Mouse (Mus musculus) embryonic facial prominence, embryonic 11.5 days (tissue): ENCODE measurements around the gene Slfn5. TPM values are rescaled to one million over a fixed set of nuclear protein-coding genes. Genes with fewer than 3 reads are reported as not detected.

ENCODE experiments used
- ATAC-seq: fragments of 200-750 bp; cut with Nextera tagmentation; replicated peaks from 2 replicates; pipeline ENCODE4 v1.8.0; 2017; ENCODE audit warnings: low read depth; ENCODE audit not compliant: insufficient number of reproducible peaks, low FRiP score, low TSS enrichment
- DNase-seq: peaks from one replicate; pipeline ENCODE4 v3.0.0-alpha.2; 2015; ENCODE audit warnings: low spot score
- H3K27ac ChIP-seq: fragments of 300-500 bp; sonication (generic); replicated peaks from 2 replicates; pipeline ENCODE4 v1.5.1; 2014; ENCODE audit warnings: mild to moderate bottlenecking, low read depth, low read length, control low read depth
- H3K27me3 ChIP-seq: fragments of 300-500 bp; sonication (generic); 2 replicates; pipeline ENCODE4 v1.6.1; 2014; ENCODE audit warnings: mild to moderate bottlenecking, low read length, moderate library complexity, mixed read lengths; ENCODE audit not compliant: control insufficient read depth, insufficient read depth
- H3K36me3 ChIP-seq: fragments of 300-500 bp; sonication (generic); replicated peaks from 2 replicates; pipeline ENCODE4 v1.6.1; 2014; ENCODE audit warnings: low read depth, mild to moderate bottlenecking, low read length, moderate library complexity, mixed read lengths; ENCODE audit not compliant: control insufficient read depth, insufficient read depth
- H3K4me1 ChIP-seq: fragments of 300-500 bp; sonication (generic); 2 replicates; pipeline ENCODE4 v1.6.1; 2014; ENCODE audit warnings: low read length, mixed read lengths; ENCODE audit not compliant: control insufficient read depth, insufficient read depth
- H3K4me2 ChIP-seq: fragments of 300-500 bp; sonication (generic); 2 replicates; pipeline ENCODE4 v1.6.1; 2014; ENCODE audit warnings: low read depth, mild to moderate bottlenecking, control low read depth, low read length, moderate library complexity
- H3K4me3 ChIP-seq: fragments of 300-500 bp; sonication (generic); 2 replicates; pipeline ENCODE4 v1.5.1; 2014; ENCODE audit warnings: low read depth, low read length, control low read depth
- H3K9ac ChIP-seq: fragments of 300-500 bp; sonication (generic); replicated peaks from 2 replicates; pipeline ENCODE4 v1.6.1; 2014; ENCODE audit warnings: mild to moderate bottlenecking, control low read depth, low read length
- H3K9me3 ChIP-seq: fragments of 300-500 bp; sonication (generic); replicated peaks from 2 replicates; pipeline ENCODE4 v1.6.1; 2016; ENCODE audit warnings: mild to moderate bottlenecking, low read length, inconsistent platforms, mixed read lengths; ENCODE audit not compliant: control insufficient read depth
- WGBS: fragments of 180-500 bp; shearing (Covaris S2); extraction: QIAGEN DNeasy Blood & Tissue Kit; methylation state at CpG from one replicate; pipeline ENCODE4 v1.1.7; 2014; 5-methylcytosine and 5-hydroxymethylcytosine counted together
- polyA plus RNA-seq: library from polyadenylated mRNA; unstranded; fragments of >200 nt; fragmentation: Nextera tagmentation; extraction: Ambion mirVana; gene quantifications from 2 replicates; pipeline ENCODE4 v1.2.1, GENCODE M21; 2014

Slfn5 gene
- polyA plus RNA-seq, 1 experiment from 2014 or later = 0.90 TPM

- Histone ChIP-seq H3K4me1 (0 out of 2 replicates have a peak, but pooled peaks cover 2% of the 10 kb centered on the region), H3K27ac (no peak overlapping the region), H3K9ac (no peak overlapping the region), H3K36me3 (no peaks in the 10 kb centered on the region), H3K4me3 (no peak overlapping the region), H3K27me3 (peaks cover 28% of the 10 kb centered on the region), H3K4me2 (no peak overlapping the region), H3K9me3 (no peaks in the 10 kb centered on the region)
- DNase-seq (no peak), ATAC-seq (no peak)
- WGBS = 69% methylated on average over 9 of the region's 9 CpGs
These were observed 1.7 kb downstream of the Slfn5 start for GRCm38 (mm10) chr11:82952612-82953542.

DNA sequence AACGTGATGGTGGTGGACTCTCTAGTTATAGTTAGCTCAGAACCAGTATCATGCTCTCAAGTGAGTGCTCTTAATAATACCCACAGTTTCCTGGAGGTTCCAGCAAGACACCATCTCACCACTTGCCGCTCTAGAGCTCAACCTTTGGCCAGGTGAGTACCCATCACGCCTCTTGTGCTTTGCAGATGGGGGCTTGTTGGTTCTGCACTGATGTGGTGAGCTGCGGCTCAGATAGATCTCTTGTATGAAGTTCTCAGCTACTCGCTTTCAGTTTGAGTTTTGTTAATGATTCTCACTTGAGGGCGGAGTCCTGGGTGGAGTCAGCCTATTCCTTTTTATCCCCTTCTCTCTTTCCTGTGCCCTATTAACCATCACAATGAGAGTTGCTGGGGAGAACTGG lies 3.5 kb downstream of the Slfn5 start:
- Histone ChIP-seq H3K27me3 (peaks cover 28% of the 10 kb centered on the region), H3K4me3 (no peak overlapping the region), H3K4me2 (no peak overlapping the region), H3K9ac (no peak overlapping the region), H3K36me3 (no peaks in the 10 kb centered on the region), H3K4me1 (0 out of 2 replicates have a peak, but pooled peaks cover 2% of the 10 kb centered on the region), H3K9me3 (no peaks in the 10 kb centered on the region), H3K27ac (no peak overlapping the region)
- ATAC-seq = no peak
- DNase-seq = no peak
- 77% methylated on average over 6 of the region's 6 CpGs for WGBS

DNA sequence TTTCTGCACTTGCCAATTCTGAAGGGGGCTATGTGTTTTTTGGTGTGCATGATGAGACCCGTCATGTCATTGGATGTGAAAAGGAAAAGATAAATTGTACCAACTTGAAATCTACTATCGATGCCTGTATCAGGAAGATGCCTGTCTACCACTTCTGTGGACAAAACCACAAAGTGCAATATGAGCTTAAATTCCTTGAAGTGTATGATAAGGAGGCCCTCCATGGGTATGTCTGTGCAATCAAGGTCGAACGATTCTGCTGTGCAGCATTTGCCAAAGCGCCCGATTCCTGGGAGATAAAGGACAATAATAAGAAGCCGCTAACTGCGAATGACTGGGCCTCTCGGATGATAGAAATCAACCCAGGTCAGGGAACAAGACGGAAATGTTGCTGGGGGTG lies 5.8 kb downstream of the Slfn5 start:
- 0 out of 2 replicates have a peak, but pooled peaks cover under 1% of the 10 kb centered on the region for H3K4me1 ChIP-seq
- DNase-seq = no peak
- H3K4me3 ChIP-seq = no peak overlapping the region
- no peaks in the 10 kb centered on the region for H3K9me3 ChIP-seq
- no peak for ATAC-seq
- 85% methylated on average over 10 of the region's 10 CpGs for WGBS
- H3K27me3 ChIP-seq = peaks cover 13% of the 10 kb centered on the region
- no peak overlapping the region for H3K27ac ChIP-seq
- no peak overlapping the region for H3K4me2 ChIP-seq
- no peaks in the 10 kb centered on the region for H3K36me3 ChIP-seq
- H3K9ac ChIP-seq = no peak overlapping the region

- H3K9ac ChIP-seq = no peak overlapping the region
- H3K9me3 ChIP-seq = no peaks in the 10 kb centered on the region
- no peak for ATAC-seq
- peak; percentile 59 for DNase-seq
- no peak overlapping the region for H3K27ac ChIP-seq
- H3K4me3 ChIP-seq = no peak overlapping the region
- H3K4me1 ChIP-seq = no peaks in the 10 kb centered on the region
- no peaks in the 10 kb centered on the region for H3K36me3 ChIP-seq
- no peaks in the 10 kb centered on the region for H3K27me3 ChIP-seq
- H3K4me2 ChIP-seq = no peak overlapping the region
- 19% methylated on average over 4 of the region's 4 CpGs for WGBS
These were observed 8.5 kb downstream of the Slfn5 start for GRCm38 (mm10) chr11:82959613-82960012.

DNA sequence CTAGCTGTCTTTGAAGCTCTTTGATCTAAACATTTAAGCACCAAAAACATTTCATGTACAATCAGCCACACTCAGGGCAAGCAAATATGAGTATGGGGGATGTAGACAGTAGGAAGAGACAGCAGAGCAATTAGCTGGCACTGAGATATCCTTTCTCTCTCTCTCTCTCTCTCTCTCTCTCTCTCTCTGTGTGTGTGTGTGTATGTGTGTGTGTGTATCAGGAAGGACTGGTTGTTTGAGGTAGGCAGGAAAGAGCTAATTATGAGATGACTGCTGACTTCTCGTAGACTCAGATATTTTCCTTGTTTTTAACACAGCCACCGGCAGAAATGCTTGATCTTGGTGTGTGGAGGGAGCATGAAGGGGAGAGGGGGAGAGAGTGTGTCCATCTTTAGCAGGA lies 10.6 kb downstream of the Slfn5 start:
- no peak for DNase-seq

DNA sequence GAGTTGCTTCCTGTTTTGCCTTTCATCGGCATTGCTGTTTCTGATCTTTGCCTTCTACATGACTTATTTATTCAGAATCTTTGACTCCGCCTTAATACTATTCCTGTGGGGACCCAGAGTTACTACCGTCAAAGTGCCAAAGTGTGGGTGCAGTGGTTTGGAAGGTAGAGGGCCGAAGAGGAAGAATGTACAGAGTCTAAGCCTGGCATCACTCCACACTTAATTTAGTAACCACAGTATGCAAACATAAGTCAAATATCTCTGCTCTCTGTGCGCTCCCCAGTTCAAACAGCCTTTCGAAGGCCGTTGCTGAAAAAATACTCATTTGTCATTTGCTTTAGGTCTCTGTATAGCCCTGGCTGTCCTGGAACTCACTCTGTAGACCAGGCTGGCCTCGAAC lies 11.1 kb downstream of the Slfn5 start:
- Histone ChIP-seq H3K36me3 (no peaks in the 10 kb centered on the region), H3K4me3 (no peak overlapping the region), H3K4me2 (no peak overlapping the region), H3K9ac (no peak overlapping the region), H3K4me1 (no peaks in the 10 kb centered on the region), H3K27me3 (no peaks in the 10 kb centered on the region), H3K27ac (no peak overlapping the region), H3K9me3 (no peaks in the 10 kb centered on the region)
- DNase-seq = no peak
- no peak for ATAC-seq
- 87% methylated on average over 8 of the region's 8 CpGs for WGBS

More for the DNA sequence above, 10.6 kb downstream of the Slfn5 start:
- no peaks in the 10 kb centered on the region for H3K9me3 ChIP-seq
- no peak overlapping the region for H3K9ac ChIP-seq
- no peaks in the 10 kb centered on the region for H3K4me1 ChIP-seq
- no peak overlapping the region for H3K4me3 ChIP-seq
- ATAC-seq = no peak
- no peak overlapping the region for H3K27ac ChIP-seq
- no peaks in the 10 kb centered on the region for H3K36me3 ChIP-seq
- WGBS = 54% methylated on average over 2 of the region's 2 CpGs
- no peaks in the 10 kb centered on the region for H3K27me3 ChIP-seq
- H3K4me2 ChIP-seq = no peak overlapping the region

- H3K4me1 ChIP-seq = no peaks in the 10 kb centered on the region
- no peak overlapping the region for H3K4me3 ChIP-seq
- ATAC-seq (no peak), DNase-seq (peak; percentile 74)
- H3K27me3 ChIP-seq = no peaks in the 10 kb centered on the region
- no peaks in the 10 kb centered on the region for H3K36me3 ChIP-seq
- no peak overlapping the region for H3K27ac ChIP-seq
- WGBS = 6% methylated on average over 31 of the region's 31 CpGs
- no peak overlapping the region for H3K9ac ChIP-seq
- H3K4me2 ChIP-seq = peak overlapping the region; percentile 25
- H3K9me3 ChIP-seq = no peaks in the 10 kb centered on the region
These were observed 19.8 kb downstream of the Slfn5 start for GRCm38 (mm10) chr11:82970712-82971589.
